Mouse (Mus musculus): Measurements from ENCODE around the gene AU021092.

GRCm38 (mm10) chr16:5184956-5185355, 37.1 kb downstream of the AU021092 start:
- TF ChIP-seq CTCF (IDR thresholded peaks at IDR 0.05; ENCODE audit: insufficient read depth, low read length) (no peak), POLR2A (IDR thresholded peaks at IDR 0.05; ENCODE audit: borderline replicate concordance, extremely low read depth, low read depth, low read length) (no peak)

Data from lung, adult 2 months (tissue).